Mouse (Mus musculus): Measurements from ENCODE around the gene Th. TPM values are rescaled to one million over a fixed set of nuclear protein-coding genes. Genes with fewer than 3 reads are reported as not detected.
A peak's percentile ranks its signal among the peaks of the same experiment; 100 is the strongest.

The Th gene
- polyA plus RNA-seq, 1 experiment from 2014 or later, result 14.9 TPM

- 88% methylated on average over 8 of the region's 8 CpGs for WGBS
- H3K9me3 ChIP-seq (replicated peaks), result no peaks in the 10 kb centered on the region
- no peaks in the 10 kb centered on the region for H3K4me1 ChIP-seq
- H3K9ac ChIP-seq, result no peak overlapping the region
- H3K27me3 ChIP-seq, result no peaks in the 10 kb centered on the region; the same call in 1 of the 2 replicates
- no peak overlapping the region for H3K4me3 ChIP-seq
- ATAC-seq (ENCODE audit: low FRiP score), result no peak
- no peaks in the 10 kb centered on the region for H3K36me3 ChIP-seq
- H3K27ac ChIP-seq, result no peak overlapping the region
- H3K4me2 ChIP-seq (replicated peaks), result no peak overlapping the region
Measured at GRCm38 (mm10) chr7:142927293-142927692, 3.6 kb downstream of the Th start.

- no peak overlapping the region for H3K9ac ChIP-seq
- no peak overlapping the region for H3K27ac ChIP-seq
- ATAC-seq (ENCODE audit: low FRiP score), result peak; percentile 86
- WGBS, result 34% methylated on average over 8 of the region's 8 CpGs
- no peaks in the 10 kb centered on the region for H3K9me3 ChIP-seq (replicated peaks)
- H3K4me2 ChIP-seq (replicated peaks), result no peak overlapping the region
- H3K4me1 ChIP-seq, result peaks cover 9% of the 10 kb centered on the region
- no peaks in the 10 kb centered on the region for H3K36me3 ChIP-seq
- H3K4me3 ChIP-seq, result no peak overlapping the region
- no peaks in the 10 kb centered on the region; the same call in 1 of the 2 replicates for H3K27me3 ChIP-seq
Measured at GRCm38 (mm10) chr7:142918641-142919628, 12.0 kb downstream of the Th start.

GRCm38 (mm10) chr7:142917659-142918058 is 13.3 kb downstream of the Th start:
- Histone ChIP-seq H3K4me3 (no peak overlapping the region), H3K9ac (no peak overlapping the region), H3K4me2 (replicated peaks) (no peak overlapping the region), H3K9me3 (replicated peaks) (no peaks in the 10 kb centered on the region), H3K27me3 (no peaks in the 10 kb centered on the region; the same call in 1 of the 2 replicates), H3K4me1 (peaks cover 9% of the 10 kb centered on the region), H3K27ac (no peak overlapping the region), H3K36me3 (no peaks in the 10 kb centered on the region)
- WGBS, result 81% methylated on average over 5 of the region's 5 CpGs
- ATAC-seq (ENCODE audit: low FRiP score), result no peak

GRCm38 (mm10) chr7:142916178-142916577 is 14.8 kb downstream of the Th start:
- WGBS, result 29% methylated on average over 8 of the region's 8 CpGs
- no peak overlapping the region for H3K9ac ChIP-seq
- H3K4me3 ChIP-seq, result no peak overlapping the region
- no peaks in the 10 kb centered on the region for H3K36me3 ChIP-seq
- peak overlapping the region; percentile 64; the same call in 1 of the 2 replicates for H3K27ac ChIP-seq
- no peaks in the 10 kb centered on the region for H3K9me3 ChIP-seq (replicated peaks)
- ATAC-seq (ENCODE audit: low FRiP score), result peak; percentile 62
- H3K4me2 ChIP-seq (replicated peaks), result no peak overlapping the region
- H3K4me1 ChIP-seq, result peaks cover 9% of the 10 kb centered on the region
- H3K27me3 ChIP-seq, result no peaks in the 10 kb centered on the region

GRCm38 (mm10) chr7:142911682-142912081 is 19.2 kb downstream of the Th start:
- Histone ChIP-seq H3K4me1 (peaks cover 6% of the 10 kb centered on the region), H3K9me3 (replicated peaks) (no peaks in the 10 kb centered on the region), H3K4me3 (no peak overlapping the region), H3K27me3 (no peaks in the 10 kb centered on the region; the same call in 1 of the 2 replicates), H3K27ac (no peak overlapping the region), H3K36me3 (no peaks in the 10 kb centered on the region), H3K9ac (no peak overlapping the region), H3K4me2 (replicated peaks) (no peak overlapping the region)
- ATAC-seq (ENCODE audit: low FRiP score), result no peak
- 86% methylated on average over 2 of the region's 2 CpGs for WGBS

- ATAC-seq (ENCODE audit: low FRiP score), result no peak
- no peaks in the 10 kb centered on the region for H3K36me3 ChIP-seq
- H3K27ac ChIP-seq, result no peak overlapping the region
- no peaks in the 10 kb centered on the region for H3K4me1 ChIP-seq
- H3K27me3 ChIP-seq, result no peaks in the 10 kb centered on the region; the same call in 1 of the 2 replicates
- H3K9me3 ChIP-seq (replicated peaks), result no peaks in the 10 kb centered on the region
- no peak overlapping the region for H3K4me2 ChIP-seq (replicated peaks)
- H3K4me3 ChIP-seq, result no peak overlapping the region
- H3K9ac ChIP-seq, result no peak overlapping the region
- WGBS, result 79% methylated on average over 2 of the region's 2 CpGs
Measured at GRCm38 (mm10) chr7:142910104-142910503, 20.8 kb downstream of the Th start.

- no peaks in the 10 kb centered on the region for H3K9me3 ChIP-seq (replicated peaks)
- no peak overlapping the region for H3K9ac ChIP-seq
- H3K27me3 ChIP-seq, result no peaks in the 10 kb centered on the region; the same call in 1 of the 2 replicates
- WGBS, result 51% methylated on average over 2 of the region's 2 CpGs
- H3K36me3 ChIP-seq, result no peaks in the 10 kb centered on the region
- peaks cover 4% of the 10 kb centered on the region for H3K4me1 ChIP-seq
- no peak for ATAC-seq (ENCODE audit: low FRiP score)
- H3K4me3 ChIP-seq, result no peak overlapping the region
- no peak overlapping the region for H3K27ac ChIP-seq
- H3K4me2 ChIP-seq (replicated peaks), result no peak overlapping the region
Measured at GRCm38 (mm10) chr7:142909622-142910021, 21.3 kb downstream of the Th start.

- no peak overlapping the region for H3K27ac ChIP-seq
- no peaks in the 10 kb centered on the region for H3K9me3 ChIP-seq (replicated peaks)
- WGBS, result 52% methylated on average over 5 of the region's 5 CpGs
- H3K27me3 ChIP-seq, result no peaks in the 10 kb centered on the region; the same call in 1 of the 2 replicates
- no peaks in the 10 kb centered on the region for H3K36me3 ChIP-seq
- ATAC-seq (ENCODE audit: low FRiP score), result no peak
- H3K4me2 ChIP-seq (replicated peaks), result no peak overlapping the region
- no peak overlapping the region for H3K4me3 ChIP-seq
- H3K4me1 ChIP-seq, result peaks cover 39% of the 10 kb centered on the region
- no peak overlapping the region for H3K9ac ChIP-seq
Measured at GRCm38 (mm10) chr7:142905606-142906005, 25.3 kb downstream of the Th start.

GRCm38 (mm10) chr7:142904331-142904730 is 26.6 kb downstream of the Th start:
- Histone ChIP-seq H3K9me3 (replicated peaks) (no peaks in the 10 kb centered on the region), H3K4me3 (no peak overlapping the region), H3K4me2 (replicated peaks) (no peak overlapping the region), H3K27me3 (no peaks in the 10 kb centered on the region; the same call in 1 of the 2 replicates), H3K4me1 (peaks cover 51% of the 10 kb centered on the region), H3K9ac (no peak overlapping the region), H3K27ac (peak overlapping the region; percentile 76), H3K36me3 (no peaks in the 10 kb centered on the region)
- 0 out of 2 replicates have a peak, but pooled peaks have one; percentile 11 for ATAC-seq (ENCODE audit: low FRiP score)
- 53% methylated on average over 7 of the region's 7 CpGs for WGBS

- H3K4me1 ChIP-seq, result peaks cover 57% of the 10 kb centered on the region
Measured at GRCm38 (mm10) chr7:142902931-142903330, 28.0 kb downstream of the Th start.

GRCm38 (mm10) chr7:142901774-142902173 is 29.2 kb downstream of the Th start:
- H3K4me1 ChIP-seq, result peaks cover 63% of the 10 kb centered on the region
- H3K4me3 ChIP-seq, result no peak overlapping the region
- no peaks in the 10 kb centered on the region for H3K36me3 ChIP-seq
- no peaks in the 10 kb centered on the region for H3K9me3 ChIP-seq (replicated peaks)
- ATAC-seq (ENCODE audit: low FRiP score), result no peak
- H3K27me3 ChIP-seq, result no peaks in the 10 kb centered on the region
- no peak overlapping the region for H3K27ac ChIP-seq
- H3K4me2 ChIP-seq (replicated peaks), result no peak overlapping the region
- no peak overlapping the region for H3K9ac ChIP-seq
- WGBS, result 58% methylated on average over 7 of the region's 7 CpGs

More at GRCm38 (mm10) chr7:142902931-142903330, 28.0 kb downstream of the Th start:
- Histone ChIP-seq H3K27me3 (no peaks in the 10 kb centered on the region; the same call in 1 of the 2 replicates), H3K9ac (no peak overlapping the region), H3K36me3 (no peaks in the 10 kb centered on the region), H3K27ac (peak overlapping the region; percentile 76), H3K4me3 (no peak overlapping the region), H3K9me3 (replicated peaks) (no peaks in the 10 kb centered on the region), H3K4me2 (replicated peaks) (no peak overlapping the region)
- WGBS, result 10% methylated on average over 4 of the region's 4 CpGs
- peak; percentile 55 for ATAC-seq (ENCODE audit: low FRiP score)

- peak; percentile 18; the same call in 1 of the 2 replicates for ATAC-seq (ENCODE audit: low FRiP score)
- no peaks in the 10 kb centered on the region for H3K36me3 ChIP-seq
- peaks cover 62% of the 10 kb centered on the region for H3K4me1 ChIP-seq
- 54% methylated on average over 19 of the region's 19 CpGs for WGBS
- no peak overlapping the region for H3K27ac ChIP-seq
- no peak overlapping the region for H3K4me3 ChIP-seq
- peaks cover 2% of the 10 kb centered on the region; the same call in 1 of the 2 replicates for H3K27me3 ChIP-seq
- no peaks in the 10 kb centered on the region for H3K9me3 ChIP-seq (replicated peaks)
- no peak overlapping the region for H3K4me2 ChIP-seq (replicated peaks)
- no peak overlapping the region for H3K9ac ChIP-seq
Measured at GRCm38 (mm10) chr7:142899872-142900271, 31.1 kb downstream of the Th start.
